ENCODE assay signal across 8 mouse cellular contexts in the genomic region with DNA sequence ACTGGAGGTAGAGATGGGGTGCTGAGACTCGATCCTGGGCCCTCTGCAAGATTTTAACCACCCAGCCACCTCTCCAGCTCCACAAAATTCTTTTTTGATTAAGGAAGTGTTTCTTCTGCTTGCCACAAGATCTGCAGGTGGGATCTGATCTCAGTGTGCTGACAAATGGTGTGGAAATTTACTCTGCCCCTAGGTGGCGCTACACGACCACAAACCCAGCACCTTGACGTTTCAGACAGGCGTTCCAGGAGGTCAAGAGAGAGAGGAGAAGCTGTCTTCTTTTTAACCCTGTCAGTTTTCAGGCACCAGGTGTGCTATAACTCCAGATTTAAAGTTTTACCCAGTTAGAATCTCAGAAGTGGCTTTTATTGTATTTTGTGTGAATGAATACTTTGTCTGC. TPM values are rescaled to one million over a fixed set of nuclear protein-coding genes. Genes with fewer than 3 reads are reported as not detected.
DNase-seq lines count a peak whose midpoint lies in the region; ATAC-seq and TF ChIP-seq lines count a peak whose summit lies in the region.

No protein-coding gene starts in this region.

- H3K4me1 ChIP-seq in bone marrow, adult 2 months (ENCODE audit: control insufficient read depth, insufficient read depth, low read length): no peaks in the 10 kb centered on the region; the same call in 1 of the 2 replicates

- ATAC-seq in erythroid progenitor cell, adult 5-6 weeks (replicated peaks; ENCODE audit: low FRiP score, poor library complexity, severe bottlenecking): 0 out of 2 replicates have a peak, but pooled peaks have one; percentile 32
- ATAC-seq in activated CD4-positive, CD25-positive, alpha-beta regulatory T cell, adult 4 months: no peak

- 1% methylated on average over 5 of the region's 5 CpGs for WGBS in bone marrow, adult 2 months

- peak; percentile 47 for DNase-seq in urinary bladder, adult 2 months (ENCODE audit: low spot score)
- DNase-seq in urinary bladder, postnatal 10 days (ENCODE audit: low spot score): no peak
- peak; percentile 78 to 89 for DNase-seq in kidney, postnatal 25 days
- peak; percentile 73 to 79 for DNase-seq in lung, adult 18-20 months
- DNase-seq in right cerebral cortex, postnatal 14 days: peak; percentile 74

- TF ChIP-seq CTCF in bone marrow, adult 2 months (IDR thresholded peaks at IDR 0.05; ENCODE audit: control insufficient read depth, insufficient read depth, low read length): peak; percentile 98

- H3K27ac ChIP-seq in bone marrow, adult 2 months (ENCODE audit: control insufficient read depth, insufficient read depth, low read depth, low read length, poor library complexity): no peak overlapping the region

- no peak overlapping the region for H3K4me3 ChIP-seq in bone marrow, adult 2 months (replicated peaks; ENCODE audit: control insufficient read depth, low read depth, low read length)

- TF ChIP-seq POLR2A in bone marrow, adult 2 months (IDR thresholded peaks at IDR 0.05; ENCODE audit: borderline replicate concordance, control insufficient read depth, low read depth, low read length): no peak

RNA-seq across cellular contexts. Expression of gene Acot7, which starts 4.9 kb away (rescaled TPM):
- polyA plus RNA-seq in urinary bladder, adult 2 months (2012; rRNA removed): 44.9 and 48.1 TPM in 2 replicates
- polyA plus RNA-seq in bone marrow, adult 2 months (2011; ENCODE audit: insufficient read depth, insufficient read length, low replicate concordance, missing spikeins): 12.4 and 32.0 TPM in 2 replicates
- total RNA-seq in erythroid progenitor cell, adult 5-6 weeks (2015; ENCODE audit: low replicate concordance): 15.1 and 30.2 TPM in 2 replicates
- 3.7 and 3.9 TPM in 2 replicates for total RNA-seq in erythroid progenitor cell, adult 5-6 weeks (2017; ENCODE audit: low replicate concordance)
- polyA plus RNA-seq in activated CD4-positive, CD25-positive, alpha-beta regulatory T cell, adult 4 months (2017; shearing (Covaris generic)): 100 to 1,000 TPM; 134 to 172 TPM

RNA-seq across cellular contexts. Expression of gene Hes2, which starts 14.4 kb away (rescaled TPM):
- polyA plus RNA-seq in urinary bladder, adult 2 months (2012; rRNA removed): 0.23 and 0.46 TPM in 2 replicates
- polyA plus RNA-seq in bone marrow, adult 2 months (2011; ENCODE audit: insufficient read depth, insufficient read length, low replicate concordance, missing spikeins): not detected in 2 replicates
- not detected in 2 replicates for total RNA-seq in erythroid progenitor cell, adult 5-6 weeks (2015; ENCODE audit: low replicate concordance)
- total RNA-seq in erythroid progenitor cell, adult 5-6 weeks (2017; ENCODE audit: low replicate concordance): not detected in 2 replicates
- not detected for polyA plus RNA-seq in activated CD4-positive, CD25-positive, alpha-beta regulatory T cell, adult 4 months (2017; shearing (Covaris generic))

RNA-seq across cellular contexts. Expression of gene Espn, which starts 20.9 kb away (rescaled TPM):
- polyA plus RNA-seq in urinary bladder, adult 2 months (2012; rRNA removed): 6.0 and 7.8 TPM in 2 replicates
- 0.61 TPM in 1 of 2 replicates, not detected in the other for polyA plus RNA-seq in bone marrow, adult 2 months (2011; ENCODE audit: insufficient read depth, insufficient read length, low replicate concordance, missing spikeins)
- 0.72 TPM in 1 of 2 replicates, not detected in the other for total RNA-seq in erythroid progenitor cell, adult 5-6 weeks (2015; ENCODE audit: low replicate concordance)
- not detected in 2 replicates for total RNA-seq in erythroid progenitor cell, adult 5-6 weeks (2017; ENCODE audit: low replicate concordance)
- polyA plus RNA-seq in activated CD4-positive, CD25-positive, alpha-beta regulatory T cell, adult 4 months (2017; shearing (Covaris generic)): 1 to 10 TPM; 6.9 to 8.3 TPM

RNA-seq across cellular contexts. Expression of gene Tnfrsf25, which starts 57.3 kb away (rescaled TPM):
- 3.7 TPM in 2 replicates for polyA plus RNA-seq in urinary bladder, adult 2 months (2012; rRNA removed)
- polyA plus RNA-seq in bone marrow, adult 2 months (2011; ENCODE audit: insufficient read depth, insufficient read length, low replicate concordance, missing spikeins): 2.6 and 3.3 TPM in 2 replicates
- total RNA-seq in erythroid progenitor cell, adult 5-6 weeks (2015; ENCODE audit: low replicate concordance): not detected in 2 replicates
- 2.0 TPM in 1 of 2 replicates, not detected in the other for total RNA-seq in erythroid progenitor cell, adult 5-6 weeks (2017; ENCODE audit: low replicate concordance)
- 100 to 1,000 TPM; 132 to 150 TPM for polyA plus RNA-seq in activated CD4-positive, CD25-positive, alpha-beta regulatory T cell, adult 4 months (2017; shearing (Covaris generic))
